Mouse (Mus musculus): ENCODE measurements at regions not wholly inside any gene's neighbourhood (a gene's known extent, or its start where the extent isn't known, plus 50 kb on each side); places are given as distances from the start of the nearest gene placed in this dataset.

GRCm38 (mm10) chr7:70839190-70839589, 472.7 kb upstream of the Nr2f2 start:
- ATAC-seq (replicated peaks; ENCODE audit: poor library complexity, severe bottlenecking): no peak

- no peak for ATAC-seq (replicated peaks; ENCODE audit: poor library complexity, severe bottlenecking)
These were observed 468.4 kb upstream of the Nr2f2 start for GRCm38 (mm10) chr7:70834787-70835461.

- ATAC-seq (replicated peaks; ENCODE audit: poor library complexity, severe bottlenecking): no peak
These were observed 462.1 kb upstream of the Nr2f2 start for GRCm38 (mm10) chr7:70828486-70829195.

- no peak for ATAC-seq (replicated peaks; ENCODE audit: poor library complexity, severe bottlenecking)
These were observed 459.5 kb upstream of the Nr2f2 start for GRCm38 (mm10) chr7:70826074-70826473.

- no peak for ATAC-seq (replicated peaks; ENCODE audit: poor library complexity, severe bottlenecking)
These were observed 456.5 kb upstream of the Nr2f2 start for GRCm38 (mm10) chr7:70823020-70823419.

GRCm38 (mm10) chr7:70822310-70822821, 455.8 kb upstream of the Nr2f2 start:
- no peak for ATAC-seq (replicated peaks; ENCODE audit: poor library complexity, severe bottlenecking)

GRCm38 (mm10) chr7:70821861-70822260, 455.3 kb upstream of the Nr2f2 start:
- no peak for ATAC-seq (replicated peaks; ENCODE audit: poor library complexity, severe bottlenecking)

GRCm38 (mm10) chr7:70817347-70817913, 450.9 kb upstream of the Nr2f2 start:
- ATAC-seq (replicated peaks; ENCODE audit: poor library complexity, severe bottlenecking): no peak

- no peak for ATAC-seq (replicated peaks; ENCODE audit: poor library complexity, severe bottlenecking)
These were observed 447.9 kb upstream of the Nr2f2 start for GRCm38 (mm10) chr7:70814391-70814790.

- ATAC-seq (replicated peaks; ENCODE audit: poor library complexity, severe bottlenecking): no peak
These were observed 446.6 kb upstream of the Nr2f2 start for GRCm38 (mm10) chr7:70813101-70813500.

- ATAC-seq (replicated peaks; ENCODE audit: poor library complexity, severe bottlenecking): no peak
These were observed 444.0 kb upstream of the Nr2f2 start for GRCm38 (mm10) chr7:70810411-70811090.

- ATAC-seq (replicated peaks; ENCODE audit: poor library complexity, severe bottlenecking): no peak
These were observed 437.7 kb upstream of the Nr2f2 start for GRCm38 (mm10) chr7:70804281-70804680.

GRCm38 (mm10) chr7:70799976-70800375, 433.4 kb upstream of the Nr2f2 start:
- ATAC-seq (replicated peaks; ENCODE audit: poor library complexity, severe bottlenecking): no peak

GRCm38 (mm10) chr7:70799031-70799766, 432.7 kb upstream of the Nr2f2 start:
- ATAC-seq (replicated peaks; ENCODE audit: poor library complexity, severe bottlenecking): no peak

GRCm38 (mm10) chr7:70796038-70796760, 429.7 kb upstream of the Nr2f2 start:
- ATAC-seq (replicated peaks; ENCODE audit: poor library complexity, severe bottlenecking): no peak

- ATAC-seq (replicated peaks; ENCODE audit: poor library complexity, severe bottlenecking): no peak
These were observed 422.6 kb upstream of the Nr2f2 start for GRCm38 (mm10) chr7:70788902-70789796.

- no peak for ATAC-seq (replicated peaks; ENCODE audit: poor library complexity, severe bottlenecking)
These were observed 421.4 kb upstream of the Nr2f2 start for GRCm38 (mm10) chr7:70787966-70788365.

- ATAC-seq (replicated peaks; ENCODE audit: poor library complexity, severe bottlenecking): no peak
These were observed 414.3 kb upstream of the Nr2f2 start for GRCm38 (mm10) chr7:70780742-70781332.
